Mouse (Mus musculus) adrenal gland, adult 8-10 months (tissue): ENCODE results near the gene Il21. TPM values are rescaled to one million over a fixed set of nuclear protein-coding genes. Genes with fewer than 3 reads are reported as not detected.

ENCODE experiments used
- DNase-seq: peaks from one replicate; pipeline ENCODE4 v3.0.0; 2022
- total RNA-seq, 4 experiments: library from RNA; stranded (reverse); gene quantifications; 2 replicates each; pipeline ENCODE4 v1.2.4; 2022

Gene Il21
- under 1 TPM in 1 of 4 experiments, not detected in 3; 0.22 TPM for total RNA-seq

DNA sequence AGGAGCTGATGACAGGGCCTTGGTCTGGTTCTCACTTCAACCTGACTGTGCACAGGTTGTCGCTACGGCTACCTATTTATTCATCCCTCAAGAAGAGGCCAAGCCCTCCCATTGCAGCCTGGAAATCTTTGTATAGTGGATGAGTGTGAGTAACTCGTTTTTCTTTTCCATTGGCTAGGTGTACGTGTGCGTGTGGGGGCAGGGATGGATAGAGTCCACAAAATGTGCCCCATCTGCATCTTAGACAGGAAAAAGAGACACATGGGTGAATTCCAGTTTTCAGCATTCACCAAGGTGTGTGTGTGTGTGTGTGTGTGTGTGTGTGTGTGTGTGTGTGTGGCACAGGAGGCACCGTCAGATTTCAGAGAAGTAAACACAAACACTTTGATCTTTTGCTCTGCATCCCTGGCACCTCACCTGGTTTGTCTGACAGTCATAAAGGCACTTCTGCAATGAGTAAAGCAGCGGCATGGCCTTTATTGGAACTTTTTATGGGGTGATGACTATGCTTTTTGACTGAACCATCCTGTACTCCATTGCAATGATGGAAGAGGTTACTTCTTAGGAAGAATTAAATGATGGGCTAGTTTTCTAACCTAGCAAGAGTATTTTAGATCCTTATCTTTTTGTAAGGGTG lies at the start of gene Il21:
Il21 (minus strand) TSS at position 51 of the 637 bp plus-strand sequence.
- no peak for DNase-seq

DNA sequence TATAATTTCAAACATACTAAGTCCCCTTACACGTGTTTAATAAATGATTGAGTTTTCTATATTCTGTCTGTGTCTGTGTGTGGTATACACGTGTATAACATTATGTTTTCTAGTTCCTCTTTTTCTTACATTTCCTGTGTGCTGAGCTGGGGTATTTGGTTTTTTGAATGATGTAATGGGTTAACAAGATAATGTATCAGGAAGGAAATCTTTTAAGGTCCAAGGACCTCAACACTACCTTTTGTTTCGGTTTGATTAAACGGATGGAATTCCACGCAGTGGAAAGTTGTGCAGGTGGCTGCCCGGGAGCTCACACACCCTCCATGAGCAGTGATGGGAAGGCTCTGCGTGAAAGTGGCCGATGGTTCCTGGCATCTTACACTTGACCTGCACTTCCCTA lies 48.4 kb upstream of the Il21 start:
- no peak for DNase-seq

GRCm38 (mm10) chr3:37280221-37280620 lies 47.8 kb upstream of the Il21 start:
- no peak for DNase-seq

DNA sequence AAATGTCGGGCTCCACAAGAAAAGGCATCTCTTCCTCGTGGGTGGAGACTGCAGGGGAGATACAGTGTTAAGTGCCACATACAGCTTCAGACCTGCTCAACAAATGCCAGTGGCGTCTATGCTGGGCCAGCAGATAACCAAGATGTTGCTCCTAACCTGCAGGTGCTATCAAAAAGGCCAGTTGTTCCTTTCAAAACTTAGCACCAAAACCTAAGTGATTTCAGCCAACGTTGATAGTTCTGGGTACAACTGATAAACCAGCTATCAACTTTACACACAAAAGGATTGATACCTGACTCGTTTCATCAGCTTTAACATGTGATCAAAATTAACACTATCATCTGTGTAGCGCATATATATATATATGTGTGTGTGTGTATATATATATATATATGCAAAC lies 42.2 kb upstream of the Il21 start:
- no peak for DNase-seq

GRCm38 (mm10) chr3:37273092-37273491 lies 40.7 kb upstream of the Il21 start:
- no peak for DNase-seq

DNA sequence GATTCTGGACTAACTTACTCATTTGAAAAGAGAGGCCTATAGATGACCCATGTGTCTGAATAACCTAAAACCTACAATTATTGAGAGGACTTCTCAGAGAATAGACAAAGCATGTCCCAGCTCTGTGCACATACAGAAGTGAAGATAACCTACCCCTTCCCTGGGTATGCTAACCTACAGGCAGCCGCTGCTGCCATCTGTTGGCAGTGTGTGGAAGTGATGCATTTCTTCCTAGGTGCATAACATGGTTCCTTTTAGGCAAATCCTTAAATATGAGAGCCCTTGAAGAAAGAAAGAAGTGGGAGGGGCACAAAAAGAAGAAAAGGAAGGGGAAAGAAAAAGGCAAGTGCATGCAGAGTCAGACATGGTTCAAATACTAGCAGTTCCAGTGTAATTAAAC lies 38.8 kb upstream of the Il21 start:
- DNase-seq, result no peak

- DNase-seq, result no peak
Measured at GRCm38 (mm10) chr3:37269926-37270325, 37.5 kb upstream of the Il21 start.

DNA sequence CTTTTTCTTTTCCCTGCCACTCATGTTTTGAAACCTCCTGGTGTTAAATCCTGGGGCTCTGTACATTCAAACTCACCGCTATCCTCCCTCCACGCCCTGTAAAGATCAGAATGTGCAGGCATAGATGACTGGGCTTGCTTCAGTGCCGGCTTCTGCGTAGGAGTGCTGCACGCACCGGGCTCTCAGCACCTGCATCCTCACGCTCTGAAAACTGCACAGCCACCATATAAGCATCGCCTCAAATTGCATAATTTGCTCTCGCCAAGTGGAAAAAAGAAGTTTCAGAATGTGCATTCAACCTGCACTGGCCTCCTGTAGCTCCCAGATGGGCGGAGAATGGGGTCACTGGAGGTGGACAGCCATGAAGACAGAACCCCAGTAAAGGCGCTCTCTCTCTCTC lies 35.9 kb upstream of the Il21 start:
- DNase-seq, result no peak

DNA sequence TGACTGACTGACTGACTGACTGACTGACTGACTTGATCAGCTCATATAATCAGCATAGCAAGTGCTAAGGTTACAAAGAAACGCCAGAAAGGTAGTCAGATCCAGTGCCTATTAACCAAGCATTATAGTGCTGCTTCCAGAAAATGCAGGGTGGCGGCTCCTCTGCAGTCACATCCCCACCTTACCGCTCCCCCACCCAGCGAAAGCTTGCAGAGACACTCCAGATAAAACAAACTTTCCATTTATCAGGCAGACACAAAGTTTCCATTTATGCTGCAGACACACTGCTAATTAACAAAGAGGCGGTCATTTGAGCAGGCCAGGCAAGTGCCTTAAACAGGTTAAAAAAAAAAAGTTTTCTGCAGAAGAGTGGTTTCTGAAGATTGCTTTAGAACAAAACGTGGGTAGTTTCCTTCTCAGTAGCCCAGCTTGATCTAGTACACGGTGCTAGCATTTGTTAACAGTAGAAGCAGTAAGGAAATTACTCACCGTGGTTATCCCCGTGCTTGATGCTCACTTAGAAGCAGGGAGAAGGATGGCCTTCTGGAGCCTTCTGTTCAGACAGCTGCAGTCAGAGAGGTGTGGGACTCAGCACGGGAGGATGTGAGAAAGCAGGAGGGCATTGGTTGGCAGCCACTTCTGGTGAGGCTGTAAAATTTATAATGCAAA lies 27.0 kb upstream of the Il21 start:
- no peak for DNase-seq

- no peak for DNase-seq
Measured at GRCm38 (mm10) chr3:37257776-37258175, 25.3 kb upstream of the Il21 start.

DNA sequence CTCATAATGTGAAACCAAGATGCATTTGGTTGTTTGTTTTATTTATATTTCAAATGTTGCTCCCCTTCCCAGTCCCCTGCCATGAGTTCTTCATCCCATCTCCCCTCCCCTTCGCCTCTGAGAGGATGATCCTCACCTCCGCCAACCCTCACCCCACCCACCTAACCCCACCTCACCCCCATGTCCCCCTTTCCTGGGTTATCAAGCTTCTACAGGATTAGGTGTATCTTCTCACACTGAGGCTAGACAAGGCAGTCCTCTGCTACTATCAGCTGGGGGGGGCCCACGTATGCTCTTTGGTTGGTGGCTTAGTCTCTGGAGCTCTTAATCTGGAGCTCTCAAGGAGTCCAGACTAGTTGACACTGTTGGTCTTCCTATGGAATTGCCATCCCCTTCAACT lies 18.5 kb upstream of the Il21 start:
- no peak for DNase-seq

GRCm38 (mm10) chr3:37235025-37235424 lies 2.6 kb upstream of the Il21 start:
- no peak for DNase-seq

DNA sequence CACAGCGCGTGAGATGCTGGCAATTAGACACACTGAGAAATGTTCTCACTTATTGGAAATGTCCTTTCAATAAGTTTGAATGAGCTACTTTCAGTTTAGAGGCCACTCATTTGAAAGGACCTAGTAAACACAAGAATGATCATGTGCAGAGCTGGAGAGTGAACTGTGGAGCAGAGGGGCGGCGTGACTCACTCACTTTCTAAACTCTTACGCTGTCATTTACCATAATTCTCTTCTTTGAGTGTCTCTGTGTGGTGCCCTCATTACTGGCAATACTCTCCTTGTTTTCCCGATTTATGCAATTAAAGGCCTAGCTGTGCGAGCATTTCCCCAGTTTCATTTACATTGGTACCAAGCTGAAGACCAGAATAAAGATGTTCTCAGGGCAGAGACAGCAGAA lies 1.3 kb downstream of the Il21 start:
- DNase-seq, result no peak

DNA sequence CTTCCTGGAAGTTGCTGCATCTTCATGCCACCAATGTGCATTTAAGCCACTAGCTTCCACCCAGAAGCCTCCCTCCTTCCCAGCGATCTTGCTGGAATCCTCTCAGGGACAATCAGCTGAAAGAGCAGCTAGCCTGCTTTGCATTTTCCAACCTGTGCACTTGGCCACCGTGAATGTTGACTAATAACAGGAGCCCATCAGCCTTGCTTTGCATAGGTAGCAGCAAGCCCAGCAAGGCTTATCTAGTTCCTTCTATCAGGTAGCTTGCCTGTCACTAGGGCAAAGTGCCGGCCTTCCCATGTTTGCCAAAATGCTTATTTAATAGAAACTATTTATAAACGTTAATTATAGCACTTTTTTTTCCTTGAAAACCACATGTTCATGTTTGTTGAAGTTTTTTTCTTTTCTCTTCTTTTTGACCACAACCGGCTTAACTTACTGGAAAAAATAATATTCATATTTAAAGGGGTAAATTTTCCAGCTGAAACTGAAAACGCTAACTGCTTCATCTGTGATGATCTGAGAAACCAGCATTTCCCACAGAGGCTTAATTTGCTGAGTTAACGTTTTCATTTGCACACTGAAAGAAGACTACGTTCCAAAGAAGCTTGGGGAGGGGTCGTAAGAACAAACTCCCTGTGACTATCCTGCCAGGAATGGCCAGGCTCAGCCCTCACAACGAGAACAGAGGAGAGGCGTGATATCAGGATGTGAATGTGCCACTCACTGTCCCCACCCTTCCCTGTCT lies 3.2 kb downstream of the Il21 start:
- no peak for DNase-seq

- no peak for DNase-seq
Measured at GRCm38 (mm10) chr3:37225124-37225523, 7.3 kb downstream of the Il21 start.

DNA sequence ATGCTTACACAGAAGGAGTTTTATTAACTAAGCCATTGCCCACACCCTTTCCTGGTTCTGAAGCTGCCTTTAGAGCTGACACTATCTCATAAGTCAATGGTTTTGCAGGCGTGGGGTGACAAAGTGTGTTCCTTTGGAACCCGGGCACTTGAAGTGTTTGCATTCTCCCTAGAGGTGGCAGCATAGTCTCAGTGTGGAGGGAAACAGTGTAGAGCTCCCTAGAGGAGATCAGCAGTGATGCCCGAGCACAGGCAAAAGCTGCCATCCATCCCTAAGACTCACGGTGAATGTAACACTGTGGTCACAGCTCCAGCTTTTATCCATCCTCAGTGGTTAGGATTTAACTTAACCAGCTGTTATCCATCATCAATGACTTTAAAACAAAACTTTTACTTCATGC lies 13.4 kb downstream of the Il21 start:
- DNase-seq, result no peak

GRCm38 (mm10) chr3:37205226-37205800 lies 27.1 kb downstream of the Il21 start:
- no peak for DNase-seq

DNA sequence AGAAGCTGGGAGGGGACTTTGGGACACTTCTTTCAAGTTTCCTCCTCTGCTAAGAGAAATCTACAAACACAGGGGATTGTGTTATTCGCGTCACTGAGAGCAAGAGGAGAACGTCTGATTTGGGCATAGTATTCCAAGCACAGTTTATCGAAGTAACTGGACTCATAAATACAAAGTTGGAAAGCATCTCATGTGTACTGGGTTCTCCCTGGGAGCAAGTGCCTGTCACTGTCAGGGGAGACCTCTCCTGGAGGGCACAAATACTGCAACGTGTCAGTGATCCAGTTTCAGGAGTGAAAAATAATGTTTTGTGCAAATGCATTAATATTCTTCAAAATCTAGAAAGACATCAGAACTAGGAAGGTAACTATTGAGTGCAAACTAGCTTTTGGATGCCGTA lies 27.9 kb downstream of the Il21 start:
- no peak for DNase-seq

DNA sequence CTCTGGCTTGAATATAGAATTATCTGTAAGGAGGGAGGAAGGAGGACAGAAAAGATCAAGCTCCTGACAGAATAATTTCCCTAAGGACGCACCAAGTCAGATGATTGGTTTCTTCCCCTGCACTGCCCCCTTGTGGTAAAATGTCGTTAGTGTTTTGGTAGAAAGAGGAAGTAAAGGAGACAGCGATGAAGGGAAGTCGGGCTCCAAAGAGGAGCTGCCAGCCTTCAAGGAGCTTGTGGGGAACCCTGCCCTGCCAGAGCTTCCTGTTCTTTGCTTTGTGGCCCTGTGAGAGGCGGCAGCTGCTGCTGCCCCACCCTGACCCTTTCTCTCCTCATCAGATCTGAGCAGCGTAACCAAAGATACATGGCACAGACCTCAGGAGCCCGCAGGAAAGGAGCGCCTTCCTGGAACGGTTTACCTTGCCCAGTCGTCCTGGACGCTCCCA lies 28.4 kb downstream of the Il21 start:
- DNase-seq, result peak; percentile 45

DNA sequence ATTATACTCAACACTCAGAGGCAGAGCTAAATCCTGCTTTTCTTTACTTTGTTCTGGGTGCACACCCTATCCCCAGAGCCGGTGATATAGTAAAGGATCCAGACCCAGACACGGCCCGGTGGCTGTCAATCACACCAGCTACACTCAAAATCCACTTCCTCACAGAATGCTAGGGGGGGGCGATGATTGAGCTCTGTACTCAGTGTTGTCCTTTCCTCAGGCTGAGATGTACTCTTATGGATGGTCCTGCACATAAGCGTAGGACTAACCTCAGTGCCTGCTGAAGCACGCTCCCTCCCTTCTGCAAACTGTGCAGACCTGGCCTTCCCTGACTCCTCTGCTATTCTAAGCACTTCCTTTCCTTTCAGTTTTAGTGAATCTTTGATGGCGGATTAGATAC lies 29.6 kb downstream of the Il21 start:
- no peak for DNase-seq

GRCm38 (mm10) chr3:37201122-37201916 lies 31.1 kb downstream of the Il21 start:
- DNase-seq, result no peak

- DNase-seq, result no peak
Measured at GRCm38 (mm10) chr3:37198302-37198701, 34.1 kb downstream of the Il21 start.

DNA sequence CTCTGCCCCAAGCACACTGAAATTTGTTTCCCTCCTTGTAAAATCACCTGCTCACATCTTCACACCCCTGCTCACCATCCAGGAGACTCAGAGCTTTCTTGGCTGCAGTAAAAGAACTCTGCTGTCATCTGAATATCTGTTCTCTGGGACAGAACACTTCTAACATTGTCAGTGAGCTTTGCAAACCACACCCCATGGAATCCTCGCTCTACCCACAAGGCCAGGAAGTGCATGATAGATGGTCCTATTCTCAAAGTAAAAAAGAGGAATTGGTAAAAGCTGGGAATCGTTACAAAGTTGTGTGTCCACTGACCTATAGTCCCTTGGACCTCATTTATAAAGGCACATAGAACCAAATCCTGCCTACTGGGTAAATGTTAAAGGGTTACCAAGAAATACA lies 40.5 kb downstream of the Il21 start:
- no peak for DNase-seq
